Mouse (Mus musculus): ENCODE measurements at regions not wholly inside any gene's neighbourhood (a gene's known extent, or its start where the extent isn't known, plus 50 kb on each side); places are given as distances from the start of the nearest gene placed in this dataset.

DNA sequence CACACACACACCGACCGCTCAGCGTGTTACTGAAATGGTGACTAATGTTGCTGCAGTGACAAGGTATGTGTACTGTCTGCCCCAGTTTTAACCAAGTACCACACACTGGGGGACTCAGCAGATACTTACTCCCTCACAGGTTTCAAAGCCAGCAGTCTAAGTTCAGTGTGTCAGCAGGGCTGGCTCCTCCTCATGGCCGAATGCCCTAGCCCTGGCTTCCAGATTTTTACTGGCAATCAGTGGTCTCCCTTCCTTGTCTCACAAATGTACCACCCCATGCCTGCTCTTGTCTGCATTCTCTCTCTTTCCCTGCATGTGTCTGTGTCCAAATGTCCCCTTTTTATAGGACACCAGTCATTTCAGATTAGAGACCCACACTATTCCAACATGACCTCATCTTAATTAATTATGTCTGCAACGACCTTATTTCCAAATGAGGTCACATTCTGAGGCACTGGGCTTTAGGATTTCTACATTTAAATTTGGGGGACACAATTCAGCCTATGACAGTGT lies 114.7 kb downstream of the Uri1 start:
- no peak for DNase-seq (ENCODE audit: extremely low spot score in 1 of 2, low spot score in 2 of 2)
- intact Hi-C loops (cut with DNase I): no loop called here

DNA sequence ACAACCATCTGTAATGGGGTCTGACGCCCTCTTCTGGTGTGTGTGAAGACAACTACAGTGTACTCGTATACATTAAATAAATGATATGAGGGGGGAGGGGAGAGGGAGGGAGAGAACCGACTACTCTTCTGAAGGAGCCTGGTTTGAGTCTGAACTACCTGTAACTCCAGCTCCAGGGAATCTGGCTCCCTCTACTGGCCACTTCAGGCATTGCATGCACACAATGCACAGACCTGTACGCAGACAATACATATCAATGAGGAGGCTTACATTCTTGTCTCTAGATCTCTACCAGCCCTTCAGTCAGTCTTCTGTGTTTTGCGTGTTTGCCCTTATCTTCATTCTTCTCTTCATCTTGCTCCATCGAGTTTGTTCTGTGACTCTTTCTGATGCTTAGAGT lies 120.4 kb upstream of the Zfp536 start:
- intact Hi-C loops (cut with DNase I): no loop called here
- no peak for DNase-seq (ENCODE audit: extremely low spot score in 1 of 2, low spot score in 2 of 2)

GRCm38 (mm10) chr7:37874382-37874781 lies 100.9 kb upstream of the Zfp536 start:
- intact Hi-C loops (cut with DNase I): no loop called here
- DNase-seq (ENCODE audit: extremely low spot score in 1 of 2, low spot score in 2 of 2): peak; percentile 48 to 49

- DNase-seq (ENCODE audit: extremely low spot score in 1 of 2, low spot score in 2 of 2): no peak
- intact Hi-C loops (cut with DNase I): no loop called here
Observed at GRCm38 (mm10) chr7:37870956-37871355, 97.5 kb upstream of the Zfp536 start.

DNA sequence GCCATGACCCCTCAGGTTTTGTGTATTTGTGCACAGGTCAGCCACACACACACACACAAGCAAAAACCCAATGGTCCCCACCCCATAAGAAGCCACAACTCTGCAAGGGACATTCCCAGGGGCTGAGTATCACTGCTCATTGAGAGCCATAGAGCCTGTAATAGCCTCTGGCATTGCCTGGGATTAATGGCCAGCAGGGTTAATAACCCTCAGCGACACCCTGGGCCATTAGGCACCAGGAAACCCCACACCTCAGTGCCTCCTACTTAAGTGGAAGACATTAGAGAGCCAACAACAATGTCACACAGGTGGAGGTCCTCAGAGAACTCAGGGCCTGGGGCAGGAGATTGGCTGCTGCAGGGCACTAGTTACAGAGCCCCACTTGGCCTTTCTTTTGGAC lies 93.0 kb upstream of the Zfp536 start:
- intact Hi-C loops (cut with DNase I): no loop called here
- DNase-seq (ENCODE audit: extremely low spot score in 1 of 2, low spot score in 2 of 2): no peak

DNA sequence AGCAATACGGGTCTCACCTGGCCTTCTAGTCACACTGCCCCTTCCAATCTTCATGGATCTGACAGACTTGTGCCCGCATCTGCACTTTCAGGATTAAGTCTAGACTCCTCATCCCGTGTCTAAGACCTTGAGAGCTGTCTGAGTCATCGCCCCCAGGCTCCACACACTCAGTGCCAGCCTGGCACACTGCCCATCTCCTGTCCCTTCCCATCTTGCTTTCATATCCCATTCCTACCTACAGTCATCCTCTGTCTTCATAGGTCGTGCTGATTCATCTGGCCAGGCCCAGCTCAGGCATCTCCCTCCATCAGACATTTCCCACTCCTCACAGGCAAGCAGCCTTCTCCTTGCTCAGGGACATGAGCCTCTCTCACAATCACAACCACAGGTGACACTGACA lies 78.0 kb upstream of the Zfp536 start:
- intact Hi-C loops (cut with DNase I): no loop called here

DNA sequence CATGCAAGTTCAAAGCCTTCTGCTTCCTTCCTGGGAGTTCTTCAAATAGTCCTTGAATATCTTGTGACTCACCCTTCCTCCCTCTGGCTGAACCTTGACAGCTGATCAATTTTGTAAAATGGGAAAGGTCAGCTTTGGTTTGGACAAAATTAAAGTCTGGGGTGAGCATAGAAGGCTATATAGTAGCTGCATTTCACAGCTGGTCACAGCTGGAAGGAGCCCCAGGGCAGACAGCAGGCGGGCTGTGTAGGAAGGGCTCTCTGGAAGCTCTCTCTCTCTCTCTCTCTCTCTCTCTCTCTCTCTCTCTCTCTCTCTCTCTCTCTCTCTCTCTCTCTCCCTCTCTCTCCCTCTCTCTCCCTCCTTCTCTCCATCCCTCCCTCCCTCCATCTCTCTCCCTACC lies 71.8 kb upstream of the Zfp536 start:
- DNase-seq (ENCODE audit: extremely low spot score in 1 of 2, low spot score in 2 of 2): no peak
- intact Hi-C loops (cut with DNase I): no loop called here

More for the DNA sequence above, 78.0 kb upstream of the Zfp536 start:
- DNase-seq (ENCODE audit: extremely low spot score in 1 of 2, low spot score in 2 of 2): no peak

DNA sequence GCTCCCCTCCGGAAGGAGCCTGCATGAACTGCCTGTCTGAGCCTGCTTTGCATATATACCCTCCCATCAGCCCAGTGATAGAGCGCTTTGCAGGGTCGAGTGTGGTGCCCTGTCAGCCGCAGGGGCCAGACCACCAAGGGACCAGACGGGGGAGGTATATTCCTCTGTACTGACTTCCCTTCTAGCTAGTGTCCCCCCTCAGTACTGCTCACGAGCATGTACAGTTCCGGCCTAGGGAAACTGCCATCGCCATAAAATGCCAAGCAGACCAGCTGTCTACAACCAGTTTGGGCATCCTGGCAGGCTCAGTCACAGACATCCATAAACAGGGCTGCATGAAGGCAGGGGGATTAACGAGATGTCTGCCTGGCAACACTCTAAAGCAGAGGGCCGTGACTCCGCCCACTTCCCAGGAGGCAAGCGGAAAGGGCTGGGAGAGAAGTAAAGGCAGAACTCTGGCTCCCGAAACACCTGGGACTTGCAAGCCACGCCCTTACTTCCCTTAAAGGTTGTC lies 68.6 kb upstream of the Zfp536 start:
- peak; percentile 17 to 44 for DNase-seq (ENCODE audit: extremely low spot score in 1 of 2, low spot score in 2 of 2)
- intact Hi-C loops (cut with DNase I): no loop called here

GRCm38 (mm10) chr7:37841549-37841948 lies 68.1 kb upstream of the Zfp536 start:
- DNase-seq (ENCODE audit: extremely low spot score in 1 of 2, low spot score in 2 of 2): no peak
- intact Hi-C loops (cut with DNase I): no loop called here

DNA sequence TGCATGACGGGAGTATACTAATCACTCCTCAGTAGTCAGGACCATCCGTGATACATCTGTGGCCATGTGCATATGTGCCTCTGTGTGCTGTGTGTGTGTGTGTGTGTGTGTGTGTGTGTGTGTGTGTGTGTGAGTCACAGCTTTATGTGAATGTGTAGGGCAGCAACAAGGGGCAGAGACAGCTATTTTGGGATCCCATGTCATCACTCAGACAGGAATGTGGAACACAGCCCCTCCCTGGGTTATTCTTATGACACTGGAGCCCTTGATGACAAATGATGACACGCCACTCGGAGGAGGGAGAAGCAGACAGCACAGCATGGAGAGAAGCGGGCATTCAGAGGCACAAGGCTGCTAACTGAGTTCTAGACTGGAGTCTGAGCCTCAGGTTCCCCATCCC lies 64.4 kb upstream of the Zfp536 start:
- intact Hi-C loops (cut with DNase I): no loop called here

GRCm38 (mm10) chr7:37837372-37837771 lies 63.9 kb upstream of the Zfp536 start:
- intact Hi-C loops (cut with DNase I): no loop called here

More for the DNA sequence above, 64.4 kb upstream of the Zfp536 start:
- DNase-seq (ENCODE audit: extremely low spot score in 1 of 2, low spot score in 2 of 2): no peak

DNA sequence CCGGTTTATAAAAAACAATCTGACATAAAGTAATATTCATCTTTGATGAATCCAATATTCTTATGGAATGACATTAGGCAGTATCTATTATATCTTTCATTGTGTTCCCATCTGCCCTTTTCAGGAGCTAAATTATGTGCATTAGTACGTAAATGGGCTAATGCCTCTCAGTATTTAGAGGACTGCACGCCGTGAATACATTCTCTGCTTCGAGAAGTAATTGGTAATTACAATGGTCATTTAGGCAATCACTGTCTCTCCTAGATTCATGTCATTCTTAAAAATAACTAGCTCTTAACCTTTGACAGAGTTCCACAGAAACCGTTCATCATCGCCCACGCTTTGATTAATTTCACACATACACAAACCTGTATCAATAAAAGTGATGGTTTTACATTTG lies 60.0 kb upstream of the Zfp536 start:
- DNase-seq (ENCODE audit: extremely low spot score in 1 of 2, low spot score in 2 of 2): no peak
- intact Hi-C loops (cut with DNase I): no loop called here

More at GRCm38 (mm10) chr7:37837372-37837771, 63.9 kb upstream of the Zfp536 start:
- DNase-seq (ENCODE audit: extremely low spot score in 1 of 2, low spot score in 2 of 2): no peak

DNA sequence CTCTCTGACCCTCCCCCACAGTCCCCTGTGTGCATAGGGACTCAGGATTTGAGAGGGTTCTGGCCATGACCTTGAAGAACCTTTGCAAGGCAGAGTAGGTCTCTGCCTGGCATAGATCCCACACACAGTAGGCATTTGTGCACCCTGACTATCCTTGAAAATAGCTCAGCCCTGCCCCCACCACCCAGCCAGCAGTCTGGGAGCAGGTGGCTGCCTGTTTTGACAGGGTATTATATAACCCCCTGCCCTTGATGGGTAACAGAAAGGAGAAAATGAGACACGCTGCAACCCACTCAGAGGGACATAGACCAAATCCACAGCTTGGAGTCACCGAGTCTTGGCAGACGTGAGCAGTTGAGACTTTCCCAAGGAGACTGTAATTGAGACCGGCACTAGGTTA lies 58.9 kb upstream of the Zfp536 start:
- DNase-seq (ENCODE audit: extremely low spot score in 1 of 2, low spot score in 2 of 2): no peak
- intact Hi-C loops (cut with DNase I): no loop called here

- intact Hi-C loops (cut with DNase I): no loop called here
- DNase-seq (ENCODE audit: extremely low spot score in 1 of 2, low spot score in 2 of 2): no peak
Observed at GRCm38 (mm10) chr7:37825766-37826165, 52.3 kb upstream of the Zfp536 start.

Data from left cerebral cortex, postnatal 10 days (tissue).